Mouse (Mus musculus): ENCODE measurements around the gene Fcgbp.

The Fcgbp gene

DNA sequence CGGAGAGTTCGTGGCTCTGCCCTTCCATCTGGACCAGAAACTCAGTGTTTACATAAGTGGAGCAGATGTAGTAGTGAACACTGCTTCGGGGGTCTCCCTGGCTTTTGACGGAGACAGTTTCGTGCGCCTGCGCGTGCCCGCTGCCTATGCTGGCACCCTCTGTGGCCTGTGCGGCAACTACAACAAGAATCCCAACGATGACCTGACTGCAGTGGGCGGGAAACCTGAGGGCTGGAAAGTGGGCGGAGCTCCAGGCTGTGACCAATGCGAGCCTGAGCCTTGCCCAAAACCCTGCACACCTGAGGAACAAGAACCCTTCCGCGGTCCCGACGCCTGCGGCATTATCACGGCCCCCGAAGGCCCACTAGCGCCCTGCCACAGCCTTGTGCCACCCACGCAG is 33.6 kb downstream of the Fcgbp start:
- TF ChIP-seq GATA4 (IDR thresholded peaks at IDR 0.05; ENCODE audit: insufficient replicate concordance, low read length): no peak

DNA sequence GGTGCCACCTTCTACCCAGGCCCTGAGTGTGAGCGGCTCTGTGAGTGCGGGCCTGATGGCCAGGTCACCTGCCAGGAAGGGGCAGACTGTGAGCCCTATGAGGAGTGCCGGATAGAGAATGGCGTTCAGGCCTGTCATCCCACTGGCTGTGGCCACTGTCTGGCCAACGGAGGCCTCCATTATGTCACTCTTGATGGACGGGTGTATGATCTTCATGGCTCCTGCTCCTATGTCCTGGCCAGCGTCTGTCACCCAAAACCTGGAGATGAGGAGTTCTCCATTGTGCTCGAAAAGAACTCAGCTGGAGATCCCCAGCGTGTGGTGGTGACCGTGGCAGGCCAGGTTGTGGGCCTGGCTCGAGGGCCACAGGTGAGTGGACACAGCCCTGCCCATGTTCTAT is 35.2 kb downstream of the Fcgbp start:
- no peak for TF ChIP-seq GATA4 (IDR thresholded peaks at IDR 0.05; ENCODE audit: insufficient replicate concordance, low read length)

DNA sequence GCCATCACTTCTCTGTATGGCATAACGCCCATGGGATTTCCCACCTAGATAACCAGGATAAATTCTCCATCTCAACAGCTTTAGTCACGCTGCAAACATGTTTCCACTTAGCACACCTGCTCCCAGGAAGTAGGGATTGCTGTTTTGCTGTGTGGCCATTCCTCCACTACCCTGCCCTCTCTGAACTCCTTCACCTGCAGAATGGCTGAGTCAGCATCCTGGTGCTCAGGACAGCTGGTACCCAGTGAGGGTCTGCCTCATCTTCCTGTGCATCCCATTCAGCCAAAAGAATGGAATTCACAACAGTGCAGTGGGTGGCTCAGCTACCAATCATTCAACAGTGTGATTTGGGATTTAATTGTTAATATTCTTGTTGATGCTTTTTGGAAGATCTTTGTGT is 43.6 kb downstream of the Fcgbp start:
- TF ChIP-seq GATA4 (IDR thresholded peaks at IDR 0.05; ENCODE audit: insufficient replicate concordance, low read length): no peak

DNA sequence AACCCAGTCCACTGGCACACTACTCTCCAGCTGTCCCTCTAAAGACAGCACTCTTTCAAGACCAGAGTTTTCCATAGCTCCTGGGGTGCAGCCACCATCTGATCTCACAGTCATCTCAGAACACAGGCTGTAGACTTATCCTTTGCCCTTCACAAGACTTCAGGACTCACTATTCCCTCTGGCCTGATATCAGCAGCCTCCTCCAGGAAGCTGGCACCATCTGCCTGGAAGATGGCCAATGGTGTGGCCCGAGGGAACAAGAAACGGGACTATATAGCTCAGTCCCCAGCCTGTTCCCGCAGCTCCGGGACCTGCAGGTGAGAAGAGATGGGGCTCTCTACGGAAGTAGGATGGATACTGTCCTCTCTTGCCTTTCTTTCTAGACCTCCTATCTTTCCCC is 58.1 kb downstream of the Fcgbp start, which contains the start of gene 9530053A07Rik:
9530053A07Rik (plus strand) TSS at position 301 of the 400 bp plus-strand sequence.
- TF ChIP-seq GATA4 (IDR thresholded peaks at IDR 0.05; ENCODE audit: insufficient replicate concordance, low read length): no peak

DNA sequence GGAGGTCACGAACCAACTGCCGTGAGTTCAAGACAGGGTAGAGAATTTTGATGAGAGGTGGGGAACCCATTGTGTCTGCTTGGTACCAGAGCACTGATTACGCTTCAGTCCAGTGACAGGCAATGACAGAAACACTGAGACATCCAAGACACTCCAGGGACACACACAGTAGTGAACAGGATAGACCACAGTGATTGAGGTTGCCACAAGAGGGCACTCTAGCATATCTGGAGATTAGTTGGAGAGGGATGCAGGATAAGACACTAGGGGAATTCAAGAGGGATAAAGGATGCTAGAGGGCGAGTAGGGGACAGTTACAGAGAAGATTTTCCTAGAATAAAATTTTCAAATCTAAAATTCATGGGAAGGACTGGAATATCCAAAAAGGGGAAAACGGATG is 66.6 kb downstream of the Fcgbp start:
- no peak for TF ChIP-seq GATA4 (IDR thresholded peaks at IDR 0.05; ENCODE audit: insufficient replicate concordance, low read length)

DNA sequence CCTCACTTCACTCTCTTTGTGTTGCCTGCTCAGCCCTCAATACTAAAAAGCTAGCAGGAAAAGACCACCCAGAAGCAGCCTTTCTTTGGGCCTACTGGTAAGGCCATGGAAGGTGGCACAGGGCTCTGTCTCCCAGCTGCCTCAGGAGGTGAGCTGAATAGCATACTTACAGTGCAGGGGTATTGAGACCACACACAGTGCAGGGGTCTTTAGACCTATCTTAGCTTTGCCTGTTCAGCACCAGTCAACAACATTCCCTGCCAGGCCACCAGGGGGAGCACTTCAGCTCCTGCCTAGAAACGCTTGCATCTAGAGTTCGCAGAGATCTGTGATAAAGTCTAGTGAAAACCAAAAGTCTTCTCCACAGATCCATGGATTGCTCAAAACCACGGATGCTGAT is 77.2 kb downstream of the Fcgbp start:
- TF ChIP-seq GATA4 (IDR thresholded peaks at IDR 0.05; ENCODE audit: insufficient replicate concordance, low read length): no peak

DNA sequence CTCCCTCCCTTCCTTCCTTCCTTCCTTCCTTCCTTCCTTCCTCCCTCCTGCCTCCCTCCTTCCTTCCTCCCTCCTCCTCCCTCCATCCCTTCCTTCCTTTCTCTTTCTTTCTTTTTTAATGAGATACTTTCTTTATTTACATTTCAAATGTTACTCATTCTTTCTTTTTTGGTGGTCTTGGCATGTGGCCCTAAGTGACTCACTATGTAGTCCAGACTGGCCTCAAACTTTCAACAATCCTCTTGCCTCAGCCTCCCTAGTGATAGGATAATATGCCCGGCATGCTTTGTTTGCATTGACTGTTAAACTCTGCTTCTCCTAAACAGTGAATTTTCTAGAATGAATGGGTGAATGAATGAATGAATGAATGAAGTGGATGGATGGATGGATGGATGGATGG is 78.8 kb downstream of the Fcgbp start:
- no peak for TF ChIP-seq GATA4 (IDR thresholded peaks at IDR 0.05; ENCODE audit: insufficient replicate concordance, low read length)

DNA sequence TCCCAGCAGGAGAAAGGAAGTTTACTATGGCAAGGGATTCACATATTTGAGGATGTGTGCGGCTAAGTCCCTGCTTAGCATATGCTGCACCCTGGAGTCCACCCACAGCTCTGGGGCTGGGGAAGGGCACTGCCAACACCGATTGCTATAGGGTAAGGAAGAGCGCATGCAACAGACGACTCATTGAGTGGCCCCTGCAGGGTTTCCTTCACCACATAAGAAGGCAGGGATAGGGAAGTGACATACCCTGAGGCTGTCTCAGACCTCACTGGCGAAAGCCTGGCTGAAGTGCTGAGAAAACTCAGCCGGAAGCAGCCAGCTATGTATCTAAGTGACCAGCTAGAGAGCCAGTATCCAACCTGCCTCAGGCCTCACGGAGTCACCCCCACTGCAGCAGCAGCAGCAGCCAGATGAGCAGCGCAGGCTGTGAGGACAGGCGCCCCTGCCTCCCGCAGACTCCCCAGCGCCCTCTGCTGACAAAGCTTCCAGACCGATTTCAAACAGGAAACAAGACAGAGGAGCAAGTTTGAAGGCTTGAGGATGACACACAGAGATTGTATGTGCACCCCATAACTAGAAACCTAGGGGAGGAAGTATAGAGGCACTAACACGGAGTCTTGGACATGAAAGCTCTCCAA is 80.7 kb downstream of the Fcgbp start:
- no peak for TF ChIP-seq GATA4 (IDR thresholded peaks at IDR 0.05; ENCODE audit: insufficient replicate concordance, low read length)

DNA sequence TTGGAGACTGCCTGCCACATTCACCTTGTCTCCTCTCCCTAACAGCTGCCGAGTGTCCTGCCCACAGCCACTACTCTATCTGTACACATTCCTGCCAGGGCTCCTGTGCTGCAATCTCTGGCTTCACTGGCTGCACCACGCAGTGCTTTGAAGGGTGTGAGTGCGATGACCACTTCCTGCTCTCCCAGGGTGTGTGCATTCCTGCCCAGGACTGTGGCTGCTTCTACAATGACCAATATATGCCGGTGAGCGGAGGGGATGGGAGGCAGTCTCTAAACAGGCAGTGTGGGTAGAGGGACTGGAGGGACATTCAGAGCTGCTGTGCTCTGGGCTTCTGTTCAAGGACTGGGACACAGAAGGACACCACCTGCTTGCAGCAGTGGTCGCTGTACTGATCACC is 88.3 kb downstream of the Fcgbp start:
- no peak for TF ChIP-seq GATA4 (IDR thresholded peaks at IDR 0.05; ENCODE audit: insufficient replicate concordance, low read length)

DNA sequence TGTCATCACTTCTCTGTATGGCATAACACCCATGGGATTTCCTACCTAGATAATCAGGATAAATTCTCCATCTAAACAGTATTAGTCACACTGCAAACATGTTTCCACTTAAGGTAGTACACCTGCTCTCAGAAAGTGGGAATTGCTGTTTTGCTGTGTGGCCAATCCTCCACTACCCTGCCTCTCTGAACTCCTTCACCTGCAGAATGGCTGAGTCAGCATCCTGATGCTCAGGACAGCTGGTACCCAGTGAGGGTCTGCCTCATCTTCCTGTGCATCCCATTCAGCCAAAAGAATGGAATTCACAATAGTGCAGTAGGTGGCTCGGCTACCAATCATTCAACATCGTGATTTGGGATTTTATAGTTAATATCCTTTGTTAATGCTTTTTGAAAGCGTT is 88.9 kb downstream of the Fcgbp start:
- no peak for TF ChIP-seq GATA4 (IDR thresholded peaks at IDR 0.05; ENCODE audit: insufficient replicate concordance, low read length)

DNA sequence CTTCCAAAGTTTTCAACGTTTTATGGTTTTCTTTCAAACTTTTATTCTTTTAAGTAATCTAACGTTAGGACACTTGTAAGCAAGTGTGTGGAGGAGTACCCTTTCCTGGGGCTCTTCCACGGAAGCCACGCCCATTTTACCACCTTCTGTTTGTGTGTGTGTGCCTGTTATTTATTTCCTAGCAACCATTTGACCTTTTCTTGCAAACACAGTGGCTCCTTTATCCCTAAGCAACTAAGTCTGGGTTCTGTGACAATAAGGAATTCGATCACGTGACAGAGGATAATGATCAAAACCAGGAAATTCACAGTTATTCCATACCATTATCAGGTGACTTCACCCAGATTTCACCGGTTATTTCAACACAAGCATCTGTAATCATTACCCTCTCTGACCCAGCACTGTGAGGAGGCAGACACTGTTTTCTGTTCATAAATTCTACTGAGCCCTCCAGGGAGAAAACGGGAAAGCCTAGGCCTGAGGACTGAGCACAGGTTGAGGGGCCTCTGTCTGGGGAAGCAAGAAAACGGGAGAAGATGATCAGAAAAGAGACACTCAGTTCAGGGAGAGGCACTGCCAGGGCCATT is 90.2 kb downstream of the Fcgbp start:
- no peak for TF ChIP-seq GATA4 (IDR thresholded peaks at IDR 0.05; ENCODE audit: insufficient replicate concordance, low read length)

DNA sequence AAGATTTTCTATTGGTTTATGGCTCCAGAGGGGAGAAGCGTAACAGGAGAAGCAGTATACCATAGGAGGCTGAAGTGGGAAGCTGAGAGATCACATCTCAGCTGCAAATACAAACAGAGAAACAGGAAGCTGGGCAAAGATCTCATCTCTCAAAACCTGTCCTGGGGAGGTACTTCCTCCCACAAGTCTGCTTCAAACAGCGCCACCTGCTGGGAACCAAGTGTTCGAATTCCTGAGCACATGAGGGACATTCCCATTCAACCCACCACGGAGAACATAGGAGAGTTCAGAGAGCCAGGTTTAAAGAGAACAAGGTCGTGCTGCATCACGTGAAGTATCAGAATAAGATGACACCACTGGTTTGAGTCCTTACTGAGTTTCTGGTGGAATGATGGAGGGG is 94.4 kb downstream of the Fcgbp start:
- no peak for TF ChIP-seq GATA4 (IDR thresholded peaks at IDR 0.05; ENCODE audit: insufficient replicate concordance, low read length)

DNA sequence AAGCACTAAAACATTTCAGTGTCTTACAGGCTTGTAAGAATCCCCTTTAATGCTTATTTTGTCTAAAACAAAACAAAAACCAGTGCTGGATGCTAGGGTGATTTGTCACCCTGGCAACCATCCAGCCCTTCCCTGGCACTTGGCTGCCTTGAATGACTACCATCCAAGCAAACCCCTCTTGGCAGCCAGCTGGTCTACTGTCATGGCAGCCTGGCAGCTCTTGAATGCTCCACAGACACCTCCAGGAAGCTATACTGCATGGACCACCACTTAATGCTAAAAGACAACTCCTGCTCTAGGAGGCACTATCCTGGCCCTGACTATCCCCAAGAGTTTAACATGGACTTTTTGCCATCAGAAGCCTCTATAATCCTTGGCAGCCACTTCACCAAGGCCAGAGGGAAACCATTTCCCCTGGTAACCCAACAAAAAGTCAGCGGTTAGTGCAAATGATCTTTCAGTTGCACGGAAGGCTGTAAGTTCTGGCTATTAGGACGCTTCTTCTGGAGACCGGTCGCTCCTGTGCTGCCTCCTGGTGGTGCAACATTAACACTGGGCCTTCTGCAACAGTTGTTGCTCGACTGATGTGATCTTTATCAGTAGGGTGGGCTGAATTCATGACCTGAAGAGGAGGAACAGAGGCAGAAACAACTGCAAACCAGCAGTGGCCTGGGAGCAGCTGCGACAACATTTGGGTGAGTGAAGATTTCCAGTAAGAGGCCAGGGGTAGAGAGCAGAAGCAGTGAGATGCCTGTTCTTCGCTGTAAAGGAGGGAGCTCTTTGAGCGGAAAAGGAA is 97.5 kb downstream of the Fcgbp start:
- TF ChIP-seq GATA4 (IDR thresholded peaks at IDR 0.05; ENCODE audit: insufficient replicate concordance, low read length): peak; percentile 85

DNA sequence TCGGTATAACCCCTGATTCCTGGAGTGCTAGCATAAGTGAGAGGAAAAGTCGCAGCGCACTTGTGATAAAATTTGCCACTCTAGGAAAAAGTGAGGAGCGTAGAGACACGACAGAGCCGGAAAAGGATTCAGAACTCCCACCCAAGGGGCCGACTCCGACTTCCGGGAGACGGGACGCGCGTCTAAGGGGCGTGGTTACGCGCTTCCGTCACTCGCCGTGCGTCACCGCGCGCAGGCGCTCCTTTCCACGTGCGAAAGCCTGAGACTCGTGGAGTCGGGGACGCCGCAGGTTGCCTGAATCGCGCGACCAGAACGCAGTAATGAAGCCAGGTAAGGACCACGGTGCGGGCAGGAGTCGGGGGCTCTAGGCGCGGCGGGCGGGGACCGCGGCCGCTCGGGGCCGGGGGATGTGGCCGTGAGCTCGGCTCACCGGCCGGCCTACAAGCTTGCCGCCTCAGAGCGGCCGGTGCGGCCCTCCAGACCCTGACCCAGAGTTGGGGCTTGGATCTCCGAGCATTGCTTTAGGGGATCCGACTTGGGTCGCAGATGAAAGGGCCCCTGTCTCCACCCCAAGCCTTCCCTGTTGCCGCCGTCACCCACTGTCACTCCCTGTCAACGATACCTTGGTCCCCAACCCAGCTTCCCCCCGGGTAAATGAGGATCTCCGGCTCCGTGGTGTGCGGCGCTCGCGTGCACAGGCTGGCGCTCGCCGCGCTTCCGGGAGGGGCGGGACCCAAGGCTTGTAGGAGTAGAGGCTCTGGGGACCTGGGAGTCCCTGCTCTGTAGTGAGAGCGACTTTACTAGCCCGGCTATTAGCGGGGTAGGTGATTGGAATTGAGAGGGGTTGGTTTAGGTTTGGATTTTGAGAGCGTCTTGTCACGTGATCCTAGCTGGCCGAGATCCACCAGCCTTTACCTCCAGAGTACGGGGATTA is 98.7 kb downstream of the Fcgbp start, which contains the start of gene Fbl:
Fbl (plus strand) TSS at position 222 of the 934 bp plus-strand sequence.
- TF ChIP-seq GATA4 (IDR thresholded peaks at IDR 0.05; ENCODE audit: insufficient replicate concordance, low read length): no peak; the same call in 1 of the 2 replicates
